Mouse (Mus musculus) MEL (cell line): ENCODE results near the gene Fxr1. TPM values are rescaled to one million over a fixed set of nuclear protein-coding genes. Genes with fewer than 3 reads are reported as not detected.

ENCODE experiments used
- DNase-seq: peaks from one replicate; pipeline ENCODE4 v3.0.0; 2011; ENCODE audit warnings: low read depth, low spot score
- H3K27ac ChIP-seq: 2 replicates; pipeline ENCODE4 v1.5.1; 2012; ENCODE audit warnings: low read depth, mild to moderate bottlenecking, control low read depth, low read length, moderate library complexity; ENCODE audit not compliant: control insufficient read depth
- H3K27me3 ChIP-seq, 2 experiments: fragments of 150-350 bp in 1 of 2; sonication (generic) in 1 of 2; 2 replicates each; pipeline ENCODE4 v1.6.1; 2012; ENCODE audit warnings: low read length in 2 of 2, mild to moderate bottlenecking in 2 of 2, improper control_type of control experiment in 1 of 2, moderate library complexity in 1 of 2; ENCODE audit not compliant: insufficient read depth in 2 of 2, control insufficient read depth in 1 of 2
- H3K36me3 ChIP-seq, 2 experiments: 2 replicates each; pipeline ENCODE4 v1.6.1; 2012 to 2014; ENCODE audit warnings: low read length in 2 of 2, improper control_type of control experiment in 1 of 2, inconsistent platforms in 1 of 2, mild to moderate bottlenecking in 1 of 2; ENCODE audit not compliant: insufficient read depth in 2 of 2, control insufficient read depth in 1 of 2
- H3K4me1 ChIP-seq, 2 experiments: fragments of 150-350 bp in 1 of 2; sonication (generic) in 1 of 2; 2 replicates each; pipeline ENCODE4 v1.6.1; 2012; ENCODE audit warnings: low read length in 2 of 2, improper control_type of control experiment in 1 of 2, mild to moderate bottlenecking in 1 of 2; ENCODE audit not compliant: insufficient read depth in 2 of 2, control insufficient read depth in 1 of 2
- H3K4me3 ChIP-seq, 2 experiments: fragments of 150-350 bp in 1 of 2; sonication (generic) in 1 of 2; 2 replicates each; pipeline ENCODE4 v1.5.1; 2012; ENCODE audit warnings: low read depth in 2 of 2, low read length in 2 of 2, mild to moderate bottlenecking in 2 of 2, moderate library complexity in 2 of 2, control low read depth in 1 of 2, improper control_type of control experiment in 1 of 2; ENCODE audit not compliant: control insufficient read depth in 1 of 2, insufficient read depth in 1 of 2
- H3K79me2 ChIP-seq: 2 replicates; pipeline ENCODE4 v1.6.1; 2012; ENCODE audit warnings: mild to moderate bottlenecking, low read length, moderate library complexity; ENCODE audit not compliant: control insufficient read depth, poor library complexity, insufficient read depth
- H3K9ac ChIP-seq: 2 replicates; pipeline ENCODE4 v1.6.1; 2012; ENCODE audit warnings: low read depth, mild to moderate bottlenecking, control low read depth, low read length, moderate library complexity; ENCODE audit not compliant: control insufficient read depth, poor library complexity, severe bottlenecking
- H3K9me3 ChIP-seq: fragments of 150-350 bp; sonication (generic); replicated peaks from 2 replicates; pipeline ENCODE4 v1.6.1; 2012; ENCODE audit warnings: mild to moderate bottlenecking, low read length, improper control_type of control experiment, moderate library complexity; ENCODE audit not compliant: insufficient read depth
- BHLHE40 ChIP-seq: IDR thresholded peaks from 2 replicates; pipeline ENCODE4 v1.6.1; 2012; ENCODE audit warnings: low read depth, mild to moderate bottlenecking, inconsistent platforms, low read length, improper control_type of control experiment, borderline replicate concordance
- CHD1 ChIP-seq: IDR thresholded peaks from 2 replicates; pipeline ENCODE4 v1.6.1; 2012; ENCODE audit warnings: low read depth, mild to moderate bottlenecking, inconsistent platforms, low read length, improper control_type of control experiment
- CHD2 ChIP-seq: IDR thresholded peaks from 2 replicates; pipeline ENCODE4 v1.6.1; 2011; ENCODE audit warnings: low read length, improper control_type of control experiment
- CTCF ChIP-seq, 3 experiments: IDR thresholded peaks in 2 of 3; conservative IDR thresholded peaks in 1 of 3; 2 replicates each; pipeline ENCODE4 v1.5.1; 2011 to 2012; ENCODE audit warnings: low read length in 3 of 3, low read depth in 2 of 3, mild to moderate bottlenecking in 2 of 3, improper control_type of control experiment in 1 of 3, inconsistent platforms in 1 of 3, mixed read lengths in 1 of 3, moderate library complexity in 1 of 3; ENCODE audit not compliant: control insufficient read depth in 1 of 3, insufficient read depth in 1 of 3, poor library complexity in 1 of 3, severe bottlenecking in 1 of 3
- E2F4 ChIP-seq: IDR thresholded peaks from 2 replicates; pipeline ENCODE4 v1.6.1; 2011; ENCODE audit warnings: low read depth, low read length, improper control_type of control experiment, borderline replicate concordance
- ELF1 ChIP-seq: IDR thresholded peaks from 2 replicates; pipeline ENCODE4 v1.6.1; 2014; ENCODE audit warnings: low read depth, mild to moderate bottlenecking, inconsistent platforms, low read length, improper control_type of control experiment, moderate library complexity
- EP300 ChIP-seq, 2 experiments: IDR thresholded peaks; 2 replicates each; pipeline ENCODE4 v1.6.1; 2011; ENCODE audit warnings: improper control_type of control experiment in 2 of 2, low read length in 2 of 2, low read depth in 1 of 2, mild to moderate bottlenecking in 1 of 2
- ETS1 ChIP-seq: IDR thresholded peaks from 2 replicates; pipeline ENCODE4 v1.6.1; 2012; ENCODE audit warnings: low read depth, mild to moderate bottlenecking, inconsistent platforms, low read length, improper control_type of control experiment, moderate library complexity
- GABPA ChIP-seq: IDR thresholded peaks from 2 replicates; pipeline ENCODE4 v1.6.1; 2012; ENCODE audit warnings: low read depth, mild to moderate bottlenecking, inconsistent platforms, low read length, improper control_type of control experiment, moderate library complexity
- GATA1 ChIP-seq: IDR thresholded peaks from 2 replicates; pipeline ENCODE4 v1.6.1; 2011; ENCODE audit warnings: low read depth, low read length, improper control_type of control experiment
- HCFC1 ChIP-seq: IDR thresholded peaks from 2 replicates; pipeline ENCODE4 v1.6.1; 2012; ENCODE audit warnings: low read depth, mild to moderate bottlenecking, inconsistent platforms, low read length, improper control_type of control experiment, moderate library complexity
- JUND ChIP-seq: IDR thresholded peaks from 2 replicates; pipeline ENCODE4 v1.6.1; 2011; ENCODE audit warnings: low read depth, mild to moderate bottlenecking, improper control_type of control experiment, low read length
- KAT2A ChIP-seq: conservative IDR thresholded peaks from 2 replicates; pipeline ENCODE4 v1.6.1; 2012; ENCODE audit warnings: low read depth, low read length, improper control_type of control experiment, inconsistent platforms
- MAX ChIP-seq: IDR thresholded peaks from 2 replicates; pipeline ENCODE4 v1.6.1; 2011; ENCODE audit warnings: low read length, improper control_type of control experiment
- MAZ ChIP-seq: IDR thresholded peaks from 2 replicates; pipeline ENCODE4 v1.6.1; 2012; ENCODE audit warnings: low read depth, mild to moderate bottlenecking, inconsistent platforms, low read length, improper control_type of control experiment
- MEF2A ChIP-seq: IDR thresholded peaks from 2 replicates; pipeline ENCODE4 v1.6.1; 2014; ENCODE audit warnings: low read depth, mild to moderate bottlenecking, inconsistent platforms, low read length, improper control_type of control experiment; ENCODE audit not compliant: poor library complexity, insufficient replicate concordance, severe bottlenecking; ENCODE audit errors: extremely low read depth
- MXI1 ChIP-seq: IDR thresholded peaks from 2 replicates; pipeline ENCODE4 v1.6.1; 2011; ENCODE audit warnings: mild to moderate bottlenecking, low read depth, low read length, improper control_type of control experiment
- MYB ChIP-seq: IDR thresholded peaks from 2 replicates; pipeline ENCODE4 v1.6.1; 2011; ENCODE audit warnings: mild to moderate bottlenecking, low read depth, low read length, improper control_type of control experiment
- MYC ChIP-seq: IDR thresholded peaks from 2 replicates; pipeline ENCODE4 v1.6.1; 2011; ENCODE audit warnings: low read depth, mild to moderate bottlenecking, low read length, improper control_type of control experiment, moderate library complexity
- NELFE ChIP-seq: IDR thresholded peaks from 2 replicates; pipeline ENCODE4 v1.6.1; 2011; ENCODE audit warnings: low read depth, low read length, improper control_type of control experiment
- NRF1 ChIP-seq: IDR thresholded peaks from 2 replicates; pipeline ENCODE4 v1.6.1; 2014; ENCODE audit warnings: low read depth, mild to moderate bottlenecking, inconsistent platforms, low read length, improper control_type of control experiment, moderate library complexity; ENCODE audit not compliant: poor library complexity, insufficient read depth, severe bottlenecking
- POLR2A ChIP-seq, 2 experiments: IDR thresholded peaks; 2 replicates each; pipeline ENCODE4 v1.6.1; 2011 to 2012; ENCODE audit warnings: low read length in 2 of 2, mild to moderate bottlenecking in 2 of 2, control low read depth in 1 of 2, improper control_type of control experiment in 1 of 2, low read depth in 1 of 2, moderate library complexity in 1 of 2; ENCODE audit not compliant: control insufficient read depth in 1 of 2, insufficient read depth in 1 of 2, poor library complexity in 1 of 2
- POLR2AphosphoS2 ChIP-seq: IDR thresholded peaks from 2 replicates; pipeline ENCODE4 v1.6.1; 2011; ENCODE audit warnings: low read length, improper control_type of control experiment
- POLR2AphosphoS5 ChIP-seq: IDR thresholded peaks from 2 replicates; pipeline ENCODE4 v1.6.1; 2012; ENCODE audit warnings: low read depth, borderline replicate concordance, mild to moderate bottlenecking, inconsistent platforms, low read length, moderate library complexity, mixed read lengths
- RAD21 ChIP-seq: IDR thresholded peaks from 2 replicates; pipeline ENCODE4 v1.6.1; 2011; ENCODE audit warnings: mild to moderate bottlenecking, low read depth, low read length, improper control_type of control experiment
- SIN3A ChIP-seq: IDR thresholded peaks from 2 replicates; pipeline ENCODE4 v1.6.1; 2012; ENCODE audit warnings: low read length, improper control_type of control experiment, inconsistent platforms
- SMC3 ChIP-seq: IDR thresholded peaks from 2 replicates; pipeline ENCODE4 v1.6.1; 2011; ENCODE audit warnings: low read depth, low read length, improper control_type of control experiment
- TAL1 ChIP-seq: IDR thresholded peaks from 2 replicates; pipeline ENCODE4 v1.6.1; 2012; ENCODE audit warnings: mild to moderate bottlenecking, inconsistent platforms, low read length, moderate library complexity, mixed read lengths
- TBP ChIP-seq: IDR thresholded peaks from 2 replicates; pipeline ENCODE4 v1.8.0; 2011; ENCODE audit warnings: low read depth, low read length, improper control_type of control experiment
- TCF12 ChIP-seq: IDR thresholded peaks from 2 replicates; pipeline ENCODE4 v1.6.1; 2014; ENCODE audit warnings: low read depth, mild to moderate bottlenecking, inconsistent platforms, low read length, improper control_type of control experiment, moderate library complexity
- UBTF ChIP-seq: IDR thresholded peaks from 2 replicates; pipeline ENCODE4 v1.6.1; 2012; ENCODE audit warnings: low read depth, mild to moderate bottlenecking, inconsistent platforms, low read length, improper control_type of control experiment, moderate library complexity, borderline replicate concordance; ENCODE audit not compliant: insufficient read depth
- USF1 ChIP-seq: IDR thresholded peaks from 2 replicates; pipeline ENCODE4 v1.6.1; 2014; ENCODE audit warnings: low read depth, mild to moderate bottlenecking, inconsistent platforms, low read length, improper control_type of control experiment, moderate library complexity
- USF2 ChIP-seq, 2 experiments: IDR thresholded peaks; 2 replicates each; pipeline ENCODE4 v1.6.1; 2011 to 2012; ENCODE audit warnings: improper control_type of control experiment in 2 of 2, low read length in 2 of 2, borderline replicate concordance in 1 of 2, inconsistent platforms in 1 of 2, low read depth in 1 of 2, mild to moderate bottlenecking in 1 of 2; ENCODE audit not compliant: insufficient read depth in 1 of 2
- ZC3H11A ChIP-seq: IDR thresholded peaks from 2 replicates; pipeline ENCODE4 v1.6.1; 2012; ENCODE audit warnings: low read depth, mild to moderate bottlenecking, inconsistent platforms, low read length, improper control_type of control experiment
- ZMIZ1 ChIP-seq: IDR thresholded peaks from 2 replicates; pipeline ENCODE4 v1.6.1; 2012; ENCODE audit warnings: low read depth, mild to moderate bottlenecking, inconsistent platforms, low read length, improper control_type of control experiment, moderate library complexity
- ZNF384 ChIP-seq: IDR thresholded peaks from 2 replicates; pipeline ENCODE4 v1.6.1; 2012; ENCODE audit warnings: low read depth, mild to moderate bottlenecking, inconsistent platforms, low read length, improper control_type of control experiment
- polyA plus RNA-seq, 2 experiments: library from polyadenylated mRNA; stranded (reverse) in 1 of 2; unstranded in 1 of 2; fragments of >175 nt in 1 of 2; fragments of >200 nt in 1 of 2; gene quantifications; 2 replicates each; pipeline versions ENCODE4 v1.2.1 to v1.2.4; 2012; ENCODE audit warnings: low replicate concordance in 2 of 2, low read depth in 1 of 2; ENCODE audit not compliant: insufficient read length in 2 of 2, insufficient read depth in 1 of 2, missing spikeins in 1 of 2
- total RNA-seq: library from RNA; depleted of rRNA; stranded (reverse); fragments of 300-350 nt; gene quantifications from 2 replicates; pipeline ENCODE4 v1.2.3, GENCODE M21; 2012

The Fxr1 gene
- total and polyA plus RNA-seq, 3 experiments, result 92.8 to 123 (median 98.3) TPM

DNA sequence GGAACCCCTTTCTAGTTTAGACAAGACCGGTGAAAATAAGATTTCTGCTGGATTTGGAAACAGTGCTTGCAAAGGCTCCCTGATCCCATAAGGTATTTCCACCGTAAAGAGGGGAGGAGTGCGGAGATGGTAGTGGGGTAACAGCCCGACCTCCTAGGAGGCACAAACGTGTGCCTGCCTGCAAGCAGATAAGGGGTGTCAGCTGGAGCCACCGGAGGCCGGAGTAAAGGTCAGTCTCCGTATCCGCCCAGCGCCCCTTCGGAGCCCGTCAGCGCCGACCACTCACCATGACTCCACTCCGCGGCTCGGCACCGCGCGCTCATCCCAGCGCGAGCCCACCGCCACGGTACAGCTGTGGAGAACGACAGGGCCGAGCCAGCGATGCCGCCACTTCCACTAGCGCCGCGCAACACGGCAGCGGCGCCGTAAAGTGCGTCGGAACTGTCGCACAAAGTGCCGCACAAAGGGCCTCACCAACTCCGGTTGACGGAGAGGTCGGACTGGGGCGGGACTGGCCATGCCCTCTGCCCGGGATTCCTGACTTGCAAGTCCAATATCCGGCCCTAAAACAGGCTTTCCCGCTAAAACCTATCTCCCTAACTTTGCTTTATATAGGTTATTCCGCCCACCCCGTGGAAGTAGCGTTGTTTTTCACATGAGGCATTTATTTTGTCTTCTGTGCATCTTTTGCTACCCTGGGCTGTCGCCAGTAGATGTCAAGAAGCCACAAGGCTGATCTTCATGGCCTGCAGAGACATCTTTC is 61.3 kb downstream of the Fxr1 start, which contains the start of gene Dnajc19:
Gene Dnajc19, minus strand, starts transcription at position 422 of the 763 bp plus-strand sequence.
- peaks cover 10 to 20% of the 10 kb centered on the region in 2 experiments for H3K4me1 ChIP-seq
- H3K9ac ChIP-seq, result peak within 1 kb of the TSS; percentile 89
- no peaks in the 10 kb centered on the region for H3K27me3 ChIP-seq
- peaks cover 5 to 27% of the 10 kb centered on the region in 2 experiments; a peak in 3 of 4 replicates for H3K36me3 ChIP-seq
- peak within 1 kb of the TSS; percentile 76 to 91 for H3K4me3 ChIP-seq
- peaks cover 6% of the 10 kb centered on the region for H3K79me2 ChIP-seq
- H3K9me3 ChIP-seq, result no peaks in the 10 kb centered on the region
- H3K27ac ChIP-seq, result peak within 1 kb of the TSS; percentile 72
- peak; percentile 95 for DNase-seq
- TF ChIP-seq MAX (peak; percentile 29; the same call in 1 of the 2 replicates), TCF12 (peak; percentile 67), TAL1 (peak; percentile 65), ZC3H11A (no peak), EP300 (IDR thresholded peaks at IDR 0.05; ENCODE audit: low read depth in 1 of 2, low read length in 2 of 2) (no peak), ZNF384 (no peak), NELFE (peak; percentile 74), MAZ (no peak), RAD21 (no peak), SMC3 (no peak; the same call in 1 of the 2 replicates), CHD1 (no peak), UBTF (no peak), SIN3A (peak; percentile 88), KAT2A (peak; percentile 91), ELF1 (peak; percentile 74), CHD2 (no peak), MYC (no peak; the same call in 1 of the 2 replicates), ETS1 (peak; percentile 35; the same call in 1 of the 2 replicates), JUND (no peak), POLR2A (IDR thresholded peaks at IDR 0.05; ENCODE audit: control insufficient read depth in 1 of 2, insufficient read depth in 1 of 2, low read depth in 1 of 2, low read length in 2 of 2, poor library complexity in 1 of 2) (peak; percentile 53 to 79; a peak in 2 of 4 replicates), POLR2AphosphoS2 (peak; percentile 80), TBP (peak; percentile 41; the same call in 1 of the 2 replicates), USF2 (IDR thresholded peaks at IDR 0.05; ENCODE audit: borderline replicate concordance in 1 of 2, insufficient read depth in 1 of 2, low read depth in 1 of 2, low read length in 2 of 2) (no peak), ZMIZ1 (peak; percentile 68; the same call in 1 of the 2 replicates), MYB (no peak), CTCF (IDR thresholded peaks at IDR 0.05 in 2 of 3, conservative IDR thresholded peaks at IDR 0.05 in 1 of 3; ENCODE audit: control insufficient read depth in 1 of 3, insufficient read depth in 1 of 3, low read depth in 2 of 3, low read length in 3 of 3, poor library complexity in 1 of 3, severe bottlenecking in 1 of 3) (no peak), E2F4 (peak; percentile 72; the same call in 1 of the 2 replicates), BHLHE40 (no peak), MEF2A (no peak), MXI1 (peak; percentile 55), USF1 (no peak), GABPA (no peak; the same call in 1 of the 2 replicates), NRF1 (no peak), POLR2AphosphoS5 (no peak), HCFC1 (peak; percentile 93), GATA1 (peak; percentile 44; the same call in 1 of the 2 replicates)
